Mouse (Mus musculus): ENCODE results near the gene Chpt1. TPM values are rescaled to one million over a fixed set of nuclear protein-coding genes. Genes with fewer than 3 reads are reported as not detected.
A peak's percentile ranks its signal among the peaks of the same experiment; 100 is the strongest.
"Not testable (repeated sequence)": the region's sequence is repeated elsewhere in the genome, so short reads cannot be mapped to it uniquely, and the experiment has no call there.

Gene Chpt1
- 20.1 and 21.6 TPM in 2 replicates for polyA plus RNA-seq (2015; fragmentation: Nextera tagmentation; extraction: Ambion mirVana)

DNA sequence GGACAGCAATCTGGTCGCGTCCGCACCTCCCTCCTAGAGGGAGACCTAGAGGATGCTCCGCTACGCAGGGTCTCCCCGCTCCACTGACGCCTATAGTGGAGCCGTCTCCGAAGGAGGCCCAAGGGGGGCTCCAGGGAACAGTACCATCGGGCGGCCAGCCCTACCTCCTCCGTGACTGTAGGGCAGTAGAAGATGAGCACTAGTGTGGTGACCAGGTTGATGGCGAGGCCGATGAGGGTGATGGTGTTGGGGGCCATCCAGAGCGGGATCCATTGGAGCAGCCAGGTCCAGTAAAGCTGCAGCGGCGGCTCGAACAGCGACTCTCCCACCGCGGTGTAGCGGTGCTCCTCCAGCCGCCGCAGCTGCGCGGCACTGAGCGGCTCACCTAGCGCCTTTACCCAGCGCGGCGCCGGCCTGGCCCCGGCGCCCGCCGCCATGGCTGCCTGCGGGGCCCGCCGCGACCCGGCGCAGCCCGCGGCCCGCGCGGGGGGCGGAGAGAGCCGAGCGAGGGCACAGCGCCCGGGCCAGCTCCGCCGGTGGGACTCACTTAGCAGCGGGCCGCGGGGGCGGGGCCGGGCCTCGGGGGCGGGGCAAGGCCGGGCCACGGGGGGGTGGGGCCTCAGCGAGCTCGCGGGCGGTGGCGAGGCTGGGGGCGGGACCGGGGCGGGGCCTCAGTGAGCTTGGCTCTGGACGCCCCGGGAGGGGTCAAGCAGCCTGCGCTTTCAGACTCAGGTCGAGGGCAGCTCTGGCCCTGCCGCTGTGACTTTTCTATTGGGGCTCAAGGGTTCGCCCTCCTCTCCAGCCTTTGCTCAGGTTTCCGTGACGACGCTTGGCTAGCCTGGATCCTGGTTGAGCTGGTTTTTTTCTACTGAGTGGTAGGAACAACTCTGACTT, at the start of gene Chpt1:
Chpt1 (minus strand) TSS at position 653 of the 894 bp plus-strand sequence.
- H3K27me3 ChIP-seq = no peaks in the 10 kb centered on the region
- peak; percentile 96 for ATAC-seq (ENCODE audit: low FRiP score, low read depth)
- under 1% methylated on average over 48 of the region's 80 CpGs for WGBS

GRCm38 (mm10) chr10:88552738-88553137, 48.9 kb upstream of the Chpt1 start:
- H3K9me3 ChIP-seq = no peaks in the 10 kb centered on the region
- no peaks in the 10 kb centered on the region for H3K36me3 ChIP-seq
- H3K4me2 ChIP-seq = no peak overlapping the region
- no peak for ATAC-seq (ENCODE audit: low FRiP score, low read depth)
- no peak overlapping the region for H3K27ac ChIP-seq (replicated peaks)
- H3K9ac ChIP-seq = no peak overlapping the region
- no peaks in the 10 kb centered on the region for H3K4me1 ChIP-seq (replicated peaks)
- no peak overlapping the region for H3K4me3 ChIP-seq
- WGBS = 93% methylated on average over 2 of the region's 2 CpGs
- H3K27me3 ChIP-seq = no peaks in the 10 kb centered on the region

More for the DNA sequence above, at the start of gene Chpt1:
- H3K4me2 ChIP-seq = peak within 1 kb of the TSS; percentile 72
- H3K9ac ChIP-seq = peak within 1 kb of the TSS; percentile 85
- peak within 1 kb of the TSS; percentile 86 for H3K4me3 ChIP-seq
- no peaks in the 10 kb centered on the region for H3K36me3 ChIP-seq
- H3K4me1 ChIP-seq (replicated peaks) = peaks cover 15% of the 10 kb centered on the region
- no peaks in the 10 kb centered on the region for H3K9me3 ChIP-seq
- H3K27ac ChIP-seq (replicated peaks) = peak within 1 kb of the TSS; percentile 84

- H3K9ac ChIP-seq = no peak overlapping the region
- H3K36me3 ChIP-seq = no peaks in the 10 kb centered on the region
- no peaks in the 10 kb centered on the region for H3K27me3 ChIP-seq
- no peak overlapping the region for H3K4me2 ChIP-seq
- H3K4me1 ChIP-seq (replicated peaks) = no peaks in the 10 kb centered on the region
- no peak overlapping the region for H3K27ac ChIP-seq (replicated peaks)
- H3K4me3 ChIP-seq = no peak overlapping the region
- no peaks in the 10 kb centered on the region for H3K9me3 ChIP-seq
- 89% methylated on average over 3 of the region's 3 CpGs for WGBS
- no peak for ATAC-seq (ENCODE audit: low FRiP score, low read depth)
Measured at GRCm38 (mm10) chr10:88550225-88550624, 46.4 kb upstream of the Chpt1 start.

DNA sequence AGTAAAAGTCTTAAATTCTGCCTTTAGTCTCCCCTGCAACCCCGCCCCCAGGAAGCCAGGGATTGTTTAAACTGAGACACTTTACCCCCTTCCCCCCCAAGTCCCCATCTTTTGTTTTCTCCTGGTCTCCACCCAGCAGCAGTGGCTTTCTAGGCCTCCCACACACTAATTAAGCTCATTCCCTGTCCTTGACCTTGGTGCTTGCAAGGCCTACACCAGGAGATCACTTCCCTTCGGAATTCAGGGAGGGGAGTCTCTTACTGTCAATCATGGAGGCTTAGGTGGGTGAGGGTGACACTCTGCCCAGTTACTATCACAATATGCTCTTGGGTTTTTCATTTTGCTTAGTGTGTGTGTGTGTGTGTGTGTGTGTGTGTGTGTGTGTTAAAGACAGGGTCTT, 43.8 kb upstream of the Chpt1 start:
- Histone ChIP-seq H3K36me3 (no peaks in the 10 kb centered on the region), H3K4me1 (replicated peaks) (no peaks in the 10 kb centered on the region), H3K4me2 (no peak overlapping the region), H3K9me3 (no peaks in the 10 kb centered on the region), H3K27ac (replicated peaks) (no peak overlapping the region), H3K4me3 (no peak overlapping the region), H3K27me3 (no peaks in the 10 kb centered on the region), H3K9ac (no peak overlapping the region)
- no peak for ATAC-seq (ENCODE audit: low FRiP score, low read depth)
- 62% methylated on average over 2 of the region's 2 CpGs for WGBS

- Histone ChIP-seq H3K36me3 (no peaks in the 10 kb centered on the region), H3K9me3 (no peaks in the 10 kb centered on the region), H3K4me2 (no peak overlapping the region), H3K4me1 (replicated peaks) (no peaks in the 10 kb centered on the region), H3K27ac (replicated peaks) (no peak overlapping the region), H3K27me3 (no peaks in the 10 kb centered on the region), H3K4me3 (no peak overlapping the region), H3K9ac (no peak overlapping the region)
- ATAC-seq (ENCODE audit: low FRiP score, low read depth) = no peak
- WGBS = 80% methylated on average over 5 of the region's 5 CpGs
Measured at GRCm38 (mm10) chr10:88530631-88531030, 26.8 kb upstream of the Chpt1 start.

- ATAC-seq (ENCODE audit: low FRiP score, low read depth) = no peak
- WGBS = 86% methylated on average over 2 of the region's 2 CpGs
- H3K27me3 ChIP-seq = no peaks in the 10 kb centered on the region
- H3K27ac ChIP-seq (replicated peaks) = no peak overlapping the region
- no peak overlapping the region for H3K4me2 ChIP-seq
- H3K9ac ChIP-seq = no peak overlapping the region
- no peaks in the 10 kb centered on the region for H3K9me3 ChIP-seq
- H3K4me3 ChIP-seq = no peak overlapping the region
- H3K36me3 ChIP-seq = no peaks in the 10 kb centered on the region
- H3K4me1 ChIP-seq (replicated peaks) = no peaks in the 10 kb centered on the region
Measured at GRCm38 (mm10) chr10:88524016-88524415, 20.1 kb upstream of the Chpt1 start.

- WGBS = 83% methylated on average over 1 of the region's 1 CpGs
- no peaks in the 10 kb centered on the region for H3K4me1 ChIP-seq (replicated peaks)
- no peaks in the 10 kb centered on the region for H3K9me3 ChIP-seq
- H3K4me2 ChIP-seq = no peak overlapping the region
- H3K27ac ChIP-seq (replicated peaks) = no peak overlapping the region
- no peaks in the 10 kb centered on the region for H3K36me3 ChIP-seq
- no peak for ATAC-seq (ENCODE audit: low FRiP score, low read depth)
- H3K4me3 ChIP-seq = no peak overlapping the region
- no peaks in the 10 kb centered on the region for H3K27me3 ChIP-seq
- no peak overlapping the region for H3K9ac ChIP-seq
Measured at GRCm38 (mm10) chr10:88523212-88523611, 19.3 kb upstream of the Chpt1 start.

DNA sequence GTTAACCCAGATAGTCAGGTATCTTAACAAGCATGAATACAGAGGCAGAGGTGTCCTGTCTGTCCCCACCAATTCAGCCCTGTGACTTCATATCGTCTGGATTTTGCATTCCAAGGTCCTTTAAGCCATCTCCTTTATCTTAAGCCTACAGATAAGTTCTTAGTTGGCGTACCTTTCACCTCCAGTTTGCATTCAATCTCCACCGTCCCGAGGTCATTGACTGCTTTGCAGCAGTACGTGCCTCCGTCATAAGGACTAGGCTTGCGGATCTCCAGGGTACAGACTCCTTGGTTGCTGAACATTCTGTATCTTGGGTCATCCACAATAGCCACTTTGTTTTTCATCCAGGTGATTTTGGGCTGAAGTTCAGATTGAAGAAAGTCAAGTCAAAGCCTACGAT, 18.9 kb upstream of the Chpt1 start:
- Histone ChIP-seq H3K4me2 (no peak overlapping the region), H3K9ac (no peak overlapping the region), H3K27ac (replicated peaks) (no peak overlapping the region), H3K36me3 (no peaks in the 10 kb centered on the region), H3K4me1 (replicated peaks) (no peaks in the 10 kb centered on the region), H3K4me3 (no peak overlapping the region), H3K9me3 (no peaks in the 10 kb centered on the region), H3K27me3 (no peaks in the 10 kb centered on the region)
- ATAC-seq (ENCODE audit: low FRiP score, low read depth) = no peak
- WGBS = 93% methylated on average over 8 of the region's 8 CpGs

GRCm38 (mm10) chr10:88515049-88515448, 11.2 kb upstream of the Chpt1 start:
- not testable (repeated sequence) for H3K9me3 ChIP-seq; H3K4me2 ChIP-seq; H3K4me3 ChIP-seq; H3K4me1 ChIP-seq (replicated peaks); H3K27me3 ChIP-seq; H3K36me3 ChIP-seq; H3K9ac ChIP-seq; ATAC-seq (ENCODE audit: low FRiP score, low read depth); H3K27ac ChIP-seq (replicated peaks)
- WGBS = 82% methylated on average over 7 of the region's 7 CpGs

DNA sequence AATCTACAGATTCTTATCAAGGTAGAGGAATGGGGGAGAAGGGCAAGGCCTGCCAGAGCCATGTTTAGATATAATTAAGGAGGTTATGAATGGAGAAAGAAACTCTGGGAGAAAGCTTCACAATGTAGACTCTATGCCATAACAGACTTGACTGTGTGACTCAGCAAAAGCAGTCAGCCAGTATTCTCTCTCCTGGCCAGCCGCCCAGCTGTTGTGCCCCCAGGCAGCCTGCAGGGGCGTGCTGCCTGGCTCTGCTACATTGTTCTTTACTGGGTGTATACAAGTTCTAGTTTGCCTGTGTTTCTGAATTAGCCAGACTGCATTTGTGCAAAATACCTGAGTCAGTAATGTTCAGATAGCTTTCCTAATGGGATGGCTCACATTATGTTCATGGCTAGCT, 10.6 kb upstream of the Chpt1 start:
- H3K9me3 ChIP-seq = no peaks in the 10 kb centered on the region
- H3K4me3 ChIP-seq = no peak overlapping the region
- ATAC-seq (ENCODE audit: low FRiP score, low read depth) = no peak
- H3K36me3 ChIP-seq = no peaks in the 10 kb centered on the region
- H3K27me3 ChIP-seq = no peaks in the 10 kb centered on the region
- H3K4me1 ChIP-seq (replicated peaks) = no peaks in the 10 kb centered on the region
- no peak overlapping the region for H3K4me2 ChIP-seq
- H3K27ac ChIP-seq (replicated peaks) = no peak overlapping the region
- WGBS = 51% methylated on average over 2 of the region's 2 CpGs
- no peak overlapping the region for H3K9ac ChIP-seq

GRCm38 (mm10) chr10:88513574-88514135, 9.8 kb upstream of the Chpt1 start:
- ATAC-seq (ENCODE audit: low FRiP score, low read depth) = no peak
- Histone ChIP-seq H3K27ac (replicated peaks) (no peak overlapping the region), H3K9ac (no peak overlapping the region), H3K4me3 (no peak overlapping the region), H3K9me3 (no peaks in the 10 kb centered on the region), H3K4me1 (replicated peaks) (no peaks in the 10 kb centered on the region), H3K4me2 (no peak overlapping the region), H3K27me3 (no peaks in the 10 kb centered on the region), H3K36me3 (no peaks in the 10 kb centered on the region)
- 72% methylated on average over 8 of the region's 8 CpGs for WGBS

GRCm38 (mm10) chr10:88511355-88511754, 7.5 kb upstream of the Chpt1 start:
- Histone ChIP-seq H3K9me3 (no peaks in the 10 kb centered on the region), H3K27ac (replicated peaks) (no peak overlapping the region), H3K9ac (no peak overlapping the region), H3K4me2 (no peak overlapping the region), H3K4me1 (replicated peaks) (no peaks in the 10 kb centered on the region), H3K4me3 (no peak overlapping the region), H3K27me3 (no peaks in the 10 kb centered on the region), H3K36me3 (no peaks in the 10 kb centered on the region)
- no peak for ATAC-seq (ENCODE audit: low FRiP score, low read depth)
- WGBS = 96% methylated on average over 9 of the region's 9 CpGs

Data from hindbrain, embryonic 15.5 days (tissue).